Mouse (Mus musculus) limb, embryonic 14.5 days (tissue): Measurements from ENCODE around the gene Asic4. TPM values are rescaled to one million over a fixed set of nuclear protein-coding genes. Genes with fewer than 3 reads are reported as not detected.

Source experiments
- ATAC-seq: fragments of 200-750 bp; cut with Nextera tagmentation; 2 replicates; pipeline ENCODE4 v1.8.0; 2017; ENCODE audit warnings: low read depth, moderate number of reproducible peaks, moderate TSS enrichment; ENCODE audit not compliant: low FRiP score
- DNase-seq: peaks from one replicate; pipeline ENCODE4 v3.0.0-alpha.2; 2015; ENCODE audit warnings: low spot score
- H3K27ac ChIP-seq: fragments of 300-500 bp; sonication (generic); replicated peaks from 2 replicates; pipeline ENCODE4 v1.5.1; 2014; ENCODE audit warnings: low read depth, mild to moderate bottlenecking, low read length, moderate library complexity, mixed read lengths
- H3K27me3 ChIP-seq: fragments of 300-500 bp; sonication (generic); 2 replicates; pipeline ENCODE4 v1.6.1; 2014; ENCODE audit warnings: low read length, mixed read lengths; ENCODE audit not compliant: control insufficient read depth, insufficient read depth
- H3K36me3 ChIP-seq: fragments of 300-500 bp; sonication (generic); 2 replicates; pipeline ENCODE4 v1.6.1; 2014; ENCODE audit warnings: mild to moderate bottlenecking, low read length, moderate library complexity, mixed read lengths; ENCODE audit not compliant: control insufficient read depth, insufficient read depth
- H3K4me1 ChIP-seq: fragments of 300-500 bp; sonication (generic); 2 replicates; pipeline ENCODE4 v1.6.1; 2014; ENCODE audit warnings: antibody characterized with exemption, low read length, mixed read lengths; ENCODE audit not compliant: control insufficient read depth, insufficient read depth
- H3K4me2 ChIP-seq: fragments of 300-500 bp; sonication (generic); replicated peaks from 2 replicates; pipeline ENCODE4 v1.6.1; 2014; ENCODE audit warnings: low read depth, mild to moderate bottlenecking, low read length, moderate library complexity; ENCODE audit not compliant: severe bottlenecking
- H3K4me3 ChIP-seq: fragments of 300-500 bp; sonication (generic); replicated peaks from 2 replicates; pipeline ENCODE4 v1.5.1; 2014; ENCODE audit warnings: low read length
- H3K9ac ChIP-seq: fragments of 300-500 bp; sonication (generic); 2 replicates; pipeline ENCODE4 v1.6.1; 2014; ENCODE audit warnings: mild to moderate bottlenecking, low read depth, low read length, moderate library complexity; ENCODE audit not compliant: severe bottlenecking
- H3K9me3 ChIP-seq: fragments of 300-500 bp; sonication (generic); 2 replicates; pipeline ENCODE4 v1.6.1; 2016; ENCODE audit warnings: low read length; ENCODE audit not compliant: control insufficient read depth
- POLR2A ChIP-seq: fragments of 200-500 bp; IDR thresholded peaks from 2 replicates; pipeline ENCODE4 v1.8.0; 2012; ENCODE audit warnings: inconsistent platforms, mild to moderate bottlenecking, moderate library complexity, borderline replicate concordance; ENCODE audit not compliant: insufficient read depth, insufficient read length; ENCODE audit errors: extremely low read depth
- WGBS: fragments of 180-500 bp; shearing (Covaris S2); extraction: QIAGEN DNeasy Blood & Tissue Kit; methylation state at CpG from one replicate; pipeline ENCODE4 v1.1.7; 2014; 5-methylcytosine and 5-hydroxymethylcytosine counted together
- polyA plus RNA-seq, 2 experiments: library from polyadenylated mRNA; depleted of rRNA in 1 of 2; stranded (reverse) in 1 of 2; unstranded in 1 of 2; fragments of >200 nt; fragmentation: Nextera tagmentation in 1 of 2; extraction: Ambion mirVana in 1 of 2; gene quantifications; 2 replicates each; pipeline versions ENCODE4 v1.2.1 to v1.2.3; 2012 to 2014

Asic4 gene
- polyA plus RNA-seq, 2 experiments, result 0.15 to 0.35 TPM

DNA sequence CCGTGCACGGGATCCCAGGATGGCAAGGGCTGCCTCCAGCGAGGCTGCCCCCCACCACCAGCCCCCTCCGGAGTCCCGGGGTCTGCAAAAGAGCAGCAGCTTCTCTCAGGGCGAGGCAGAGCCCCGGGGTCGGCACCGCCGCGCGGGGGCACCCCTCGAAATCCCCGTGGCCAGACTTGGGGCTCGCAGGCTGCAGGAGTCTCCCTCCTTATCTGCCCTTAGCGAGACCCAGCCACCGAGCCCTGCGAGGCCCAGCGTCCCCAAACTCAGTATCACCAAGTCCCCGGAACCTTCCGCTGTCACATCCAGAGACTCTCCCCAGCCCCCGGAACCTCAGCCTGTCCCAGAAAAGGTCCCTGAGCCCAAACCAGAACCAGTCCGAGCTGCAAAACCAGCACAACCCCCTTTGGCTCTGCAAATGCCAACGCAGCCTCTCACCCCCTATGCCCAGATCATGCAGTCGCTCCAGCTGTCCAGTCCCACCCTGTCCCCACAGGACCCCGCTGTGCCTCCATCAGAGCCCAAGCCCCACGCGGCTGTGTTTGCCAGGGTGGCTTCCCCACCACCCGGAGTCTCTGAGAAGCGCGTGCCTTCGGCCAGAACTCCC lies 27.9 kb upstream of the Asic4 start:
- DNase-seq (no peak), ATAC-seq (no peak)
- TF ChIP-seq POLR2A, result no peak
- Histone ChIP-seq H3K4me2 (peak overlapping the region; percentile 53), H3K9ac (peak overlapping the region; percentile 42), H3K27ac (no peak overlapping the region), H3K27me3 (peaks cover 50% of the 10 kb centered on the region), H3K36me3 (peaks cover 19% of the 10 kb centered on the region), H3K4me3 (peak overlapping the region; percentile 36), H3K9me3 (no peaks in the 10 kb centered on the region), H3K4me1 (peaks cover 18% of the 10 kb centered on the region; the same call in 1 of the 2 replicates)
- 8% methylated on average over 30 of the region's 32 CpGs for WGBS

DNA sequence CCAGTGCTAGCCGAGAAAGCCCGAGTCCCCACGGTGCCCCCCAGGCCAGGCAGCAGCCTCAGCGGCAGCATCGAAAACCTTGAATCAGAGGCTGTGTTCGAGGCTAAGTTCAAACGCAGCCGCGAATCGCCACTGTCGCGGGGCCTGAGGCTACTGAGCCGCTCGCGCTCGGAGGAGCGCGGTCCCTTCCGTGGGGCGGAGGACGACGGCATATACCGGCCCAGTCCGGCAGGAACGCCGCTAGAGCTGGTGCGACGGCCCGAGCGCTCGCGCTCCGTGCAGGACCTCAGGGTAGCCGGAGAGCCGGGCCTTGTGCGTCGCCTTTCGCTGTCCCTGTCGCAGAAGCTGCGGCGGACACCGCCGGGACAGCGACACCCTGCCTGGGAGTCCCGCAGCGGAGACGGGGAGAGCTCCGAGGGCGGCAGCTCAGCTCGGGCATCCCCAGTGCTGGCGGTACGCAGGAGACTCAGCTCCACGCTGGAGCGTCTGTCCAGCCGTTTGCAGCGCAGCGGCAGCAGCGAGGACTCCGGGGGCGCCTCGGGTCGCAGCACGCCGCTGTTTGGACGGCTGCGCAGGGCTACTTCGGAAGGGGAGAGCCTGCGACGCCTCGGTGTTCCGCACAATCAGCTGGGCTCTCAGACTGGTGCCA lies 27.3 kb upstream of the Asic4 start:
- H3K9me3 ChIP-seq, result no peaks in the 10 kb centered on the region
- H3K4me1 ChIP-seq, result peaks cover 18% of the 10 kb centered on the region; the same call in 1 of the 2 replicates
- no peak for DNase-seq
- H3K9ac ChIP-seq, result peak overlapping the region; percentile 42
- WGBS, result under 1% methylated on average over 56 of the region's 71 CpGs
- ATAC-seq, result peak; percentile 58; the same call in 1 of the 2 replicates
- H3K27ac ChIP-seq, result no peak overlapping the region
- peaks cover 19% of the 10 kb centered on the region for H3K36me3 ChIP-seq
- H3K4me2 ChIP-seq, result peak overlapping the region; percentile 53
- no peak for TF ChIP-seq POLR2A
- peaks cover 50% of the 10 kb centered on the region for H3K27me3 ChIP-seq
- peak overlapping the region; percentile 36 for H3K4me3 ChIP-seq

DNA sequence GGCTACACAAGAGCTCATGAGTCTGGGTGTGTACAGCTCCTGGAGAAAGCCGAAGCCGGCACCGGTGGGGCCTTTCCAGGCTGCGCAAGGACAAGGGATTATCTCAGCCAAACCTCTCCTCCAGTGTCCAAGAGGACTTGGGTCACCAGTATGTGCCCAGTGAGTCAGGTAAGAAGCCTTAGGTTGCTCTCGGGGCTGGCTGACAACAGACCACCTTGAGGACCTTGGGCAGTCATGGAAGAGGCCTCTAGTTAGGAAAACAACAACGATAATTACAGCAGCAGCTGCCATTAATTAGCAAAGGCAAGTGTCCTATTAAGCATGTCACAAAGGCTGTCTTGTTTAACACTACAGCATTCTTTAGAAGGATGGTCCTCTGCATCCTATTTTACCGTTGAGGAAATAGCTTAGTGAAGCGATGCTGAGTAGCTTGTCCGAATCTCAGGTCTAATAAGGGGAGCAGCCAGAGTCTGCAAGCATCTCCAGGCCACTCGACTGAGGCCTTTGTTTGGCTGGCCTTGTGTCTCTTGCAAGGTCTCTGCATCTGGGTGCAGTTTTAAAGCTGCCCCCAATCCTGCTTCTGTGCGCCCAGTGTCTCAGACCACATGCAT lies 26.4 kb upstream of the Asic4 start:
- H3K27ac ChIP-seq, result no peak overlapping the region
- ATAC-seq (no peak), DNase-seq (no peak)
- no peak overlapping the region for H3K4me2 ChIP-seq
- TF ChIP-seq POLR2A, result no peak
- H3K9me3 ChIP-seq, result no peaks in the 10 kb centered on the region
- no peak overlapping the region for H3K4me3 ChIP-seq
- H3K4me1 ChIP-seq, result peaks cover 18% of the 10 kb centered on the region; the same call in 1 of the 2 replicates
- H3K36me3 ChIP-seq, result peaks cover 12% of the 10 kb centered on the region
- H3K27me3 ChIP-seq, result peaks cover 50% of the 10 kb centered on the region
- H3K9ac ChIP-seq, result no peak overlapping the region
- WGBS, result 51% methylated on average over 11 of the region's 11 CpGs

DNA sequence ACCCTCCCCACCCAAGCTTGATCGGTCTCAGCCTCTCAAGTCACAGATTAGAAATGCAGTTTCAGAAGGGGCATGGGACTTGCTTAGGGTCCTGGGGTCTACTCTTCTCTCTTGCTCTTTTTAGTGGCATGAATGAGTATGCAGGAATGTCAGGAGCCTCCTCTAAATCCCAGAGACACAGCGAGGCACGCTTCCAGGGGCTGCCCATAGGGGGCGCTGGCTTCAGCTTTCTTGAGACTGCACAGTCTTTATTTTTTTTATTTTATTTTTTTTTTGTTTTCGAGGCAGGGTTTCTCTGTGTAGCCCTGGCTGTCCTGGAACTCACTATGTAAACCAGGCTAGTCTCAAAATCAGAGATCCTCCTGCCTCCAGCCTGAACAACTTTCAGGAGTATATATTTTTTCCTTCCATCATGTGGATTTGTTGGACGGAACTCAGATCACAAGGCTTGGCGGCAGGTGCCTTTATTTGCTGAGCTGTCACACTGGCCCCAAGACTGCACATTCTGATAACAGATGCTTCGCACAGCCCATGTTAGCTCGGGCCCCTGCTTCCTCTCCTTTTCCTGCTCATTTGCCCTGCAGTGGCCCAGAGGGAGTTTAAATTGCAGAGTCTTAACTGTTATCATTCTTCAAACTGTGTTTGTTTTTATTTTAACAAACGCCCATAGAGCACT lies 24.3 kb upstream of the Asic4 start:
- Histone ChIP-seq H3K27me3 (peaks cover 42% of the 10 kb centered on the region), H3K9me3 (no peaks in the 10 kb centered on the region), H3K27ac (no peak overlapping the region), H3K36me3 (peaks cover 6% of the 10 kb centered on the region; the same call in 1 of the 2 replicates), H3K4me2 (no peak overlapping the region), H3K9ac (no peak overlapping the region), H3K4me1 (peaks cover 18% of the 10 kb centered on the region; the same call in 1 of the 2 replicates), H3K4me3 (no peak overlapping the region)
- ATAC-seq (no peak; the same call in 1 of the 2 replicates), DNase-seq (peak; percentile 59)
- TF ChIP-seq POLR2A, result no peak
- WGBS, result 35% methylated on average over 10 of the region's 10 CpGs
